Mouse (Mus musculus) T-cell, adult 2 months (primary cell): ENCODE measurements around the gene Col11a2.

Experiments used
- DNase-seq: peaks from one replicate; pipeline ENCODE4 v3.0.0; 2022; ENCODE audit warnings: low spot score

The Col11a2 gene

GRCm38 (mm10) chr17:34057224-34057623, 18.0 kb downstream of the Col11a2 start:
- DNase-seq: no peak

- no peak for DNase-seq
Measured at GRCm38 (mm10) chr17:34068864-34069263, 29.6 kb downstream of the Col11a2 start.

- DNase-seq: no peak
Measured at GRCm38 (mm10) chr17:34072091-34072490, 32.9 kb downstream of the Col11a2 start.

- peak; percentile 73 for DNase-seq
Measured at GRCm38 (mm10) chr17:34075271-34075670, 36.0 kb downstream of the Col11a2 start.

GRCm38 (mm10) chr17:34077549-34077948, 38.3 kb downstream of the Col11a2 start:
- DNase-seq: peak; percentile 69

GRCm38 (mm10) chr17:34078148-34078547, 38.9 kb downstream of the Col11a2 start:
- no peak for DNase-seq

GRCm38 (mm10) chr17:34079002-34079401, 39.8 kb downstream of the Col11a2 start:
- DNase-seq: no peak

- peak; percentile 52 for DNase-seq
Measured at GRCm38 (mm10) chr17:34079621-34080020, 40.4 kb downstream of the Col11a2 start.

- DNase-seq: no peak
Measured at GRCm38 (mm10) chr17:34083104-34083503, 43.9 kb downstream of the Col11a2 start.

- no peak for DNase-seq
Measured at GRCm38 (mm10) chr17:34087386-34087785, 48.1 kb downstream of the Col11a2 start.

- DNase-seq: no peak
Measured at GRCm38 (mm10) chr17:34088124-34088523, 48.9 kb downstream of the Col11a2 start.

- DNase-seq: peak; percentile 57
Measured at GRCm38 (mm10) chr17:34090923-34091322, 51.7 kb downstream of the Col11a2 start.

GRCm38 (mm10) chr17:34092197-34092875, 53.1 kb downstream of the Col11a2 start, which contains the start of gene H2-Oa:
Gene H2-Oa (plus strand): TSS chr17:34092340.
- peak; percentile 55 for DNase-seq

GRCm38 (mm10) chr17:34093199-34093874, 54.1 kb downstream of the Col11a2 start:
- no peak for DNase-seq

GRCm38 (mm10) chr17:34094283-34095035, 55.2 kb downstream of the Col11a2 start:
- DNase-seq: no peak

GRCm38 (mm10) chr17:34096497-34097010, 57.3 kb downstream of the Col11a2 start:
- no peak for DNase-seq

- DNase-seq: no peak
Measured at GRCm38 (mm10) chr17:34097272-34097671, 58.0 kb downstream of the Col11a2 start.

- DNase-seq: no peak
Measured at GRCm38 (mm10) chr17:34098709-34099479, 59.7 kb downstream of the Col11a2 start.

- DNase-seq: no peak
Measured at GRCm38 (mm10) chr17:34099531-34099930, 60.3 kb downstream of the Col11a2 start.

- DNase-seq: no peak
Measured at GRCm38 (mm10) chr17:34101185-34101584, 61.9 kb downstream of the Col11a2 start.

GRCm38 (mm10) chr17:34101604-34102032, 62.4 kb downstream of the Col11a2 start:
- peak; percentile 93 for DNase-seq

- peak; percentile 40 for DNase-seq
Measured at GRCm38 (mm10) chr17:34102831-34103230, 63.6 kb downstream of the Col11a2 start.
